Comparison of ENCODE assay signal across 31 mouse cellular contexts in the genomic region with DNA sequence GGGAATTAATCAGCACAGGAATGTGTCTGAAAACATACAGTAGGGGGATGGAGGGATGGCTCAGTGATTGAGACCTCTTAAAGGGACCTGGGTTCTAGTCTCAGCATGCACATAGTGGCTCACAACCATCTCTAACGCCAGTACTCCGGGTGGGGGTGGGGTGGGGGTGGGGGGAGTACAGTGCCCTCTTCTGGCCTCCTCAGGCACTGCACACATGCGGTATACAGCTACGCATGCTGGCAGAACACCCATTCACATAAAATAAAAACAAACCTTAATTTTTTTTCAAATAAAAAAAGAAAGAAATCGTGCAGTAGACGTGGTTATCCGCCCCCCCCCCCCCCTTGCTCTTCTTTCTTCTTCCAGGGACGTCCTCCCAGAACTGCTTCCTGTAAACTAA. TPM values are rescaled to one million over a fixed set of nuclear protein-coding genes. Genes with fewer than 3 reads are reported as not detected.
A peak's percentile ranks its signal among the peaks of the same experiment; 100 is the strongest.
DNase-seq lines count a peak whose midpoint lies in the region; ATAC-seq and TF ChIP-seq lines count a peak whose summit lies in the region.
"Had no signal": no experiment of that assay in that cellular context is flagged by ENCODE, and none has a peak within 500 bp of the region (broad histone marks: within the 10 kb centered on the region; RNA-seq: fewer than 3 reads in every experiment).

No protein-coding gene starts in this region.

- H3K4me2 ChIP-seq in liver, embryonic 12.5 days, result no peak overlapping the region
- H3K4me2 ChIP-seq: heart, embryonic 15.5 days; limb, embryonic 12.5 days; liver, embryonic 11.5 days; midbrain, embryonic 13.5 days; neural tube, embryonic 13.5 days had no signal

- 89% methylated on average over 8 of the region's 8 CpGs for WGBS in liver, adult 2 months
- 70% methylated on average over 8 of the region's 8 CpGs for WGBS in liver, embryonic 12.5 days (ENCODE audit: insufficient replicate concordance)

- no peak overlapping the region for H3K9ac ChIP-seq in liver, adult 2 months (ENCODE audit: low read depth, low read length)
- no peak overlapping the region for H3K9ac ChIP-seq in liver, embryonic 12.5 days
- peak overlapping the region; percentile 45; the same call in 1 of the 2 replicates for H3K9ac ChIP-seq in ES-Bruce4 (ENCODE audit: low read depth, poor library complexity, severe bottlenecking)
- H3K9ac ChIP-seq: heart, embryonic 15.5 days; limb, embryonic 12.5 days; liver, postnatal 0 days; midbrain, embryonic 13.5 days; neural tube, embryonic 13.5 days had no signal

- ATAC-seq in liver, embryonic 12.5 days, result no peak
- ATAC-seq: liver, postnatal 0 days had no signal

- no peaks in the 10 kb centered on the region for H3K27me3 ChIP-seq in liver, adult 2 months (ENCODE audit: control insufficient read depth, insufficient read depth, low read length)
- peaks cover 8% of the 10 kb centered on the region; the same call in 1 of the 2 replicates for H3K27me3 ChIP-seq in liver, embryonic 12.5 days (replicated peaks)
- H3K27me3 ChIP-seq in ES-Bruce4 (ENCODE audit: control insufficient read depth, insufficient read depth, low read length, poor library complexity, severe bottlenecking), result no peaks in the 10 kb centered on the region
- H3K27me3 ChIP-seq: heart, embryonic 15.5 days; midbrain, embryonic 13.5 days; neural tube, embryonic 13.5 days had no signal

- TF ChIP-seq CTCF in gastrocnemius, adult 2 months (IDR thresholded peaks at IDR 0.05), result peak; percentile 27; the same call in 1 of the 2 replicates
- 0 out of 2 replicates have a peak, but pooled peaks have one; percentile 4 for TF ChIP-seq CTCF in liver, adult 2 months (IDR thresholded peaks at IDR 0.05; ENCODE audit: low read depth, low read length)
- TF ChIP-seq CTCF in ES-Bruce4 (IDR thresholded peaks at IDR 0.05; ENCODE audit: low read depth, low read length), result peak; percentile 32

- no peak for TF ChIP-seq POLR2A in liver, adult 2 months (IDR thresholded peaks at IDR 0.05; ENCODE audit: extremely low read depth, insufficient read depth, low read length)
- TF ChIP-seq POLR2A in ES-Bruce4 (IDR thresholded peaks at IDR 0.05; ENCODE audit: insufficient read depth, low read length), result no peak

- no peak for TF ChIP-seq EP300 in ES-Bruce4 (IDR thresholded peaks at IDR 0.05; ENCODE audit: insufficient read depth, low read depth, low read length)

- H3K79me2 ChIP-seq in liver, adult 2 months (ENCODE audit: control insufficient read depth, insufficient read depth, low read length), result no peaks in the 10 kb centered on the region

- no peak for DNase-seq in gastrocnemius, adult 2 months
- DNase-seq in gastrocnemius, postnatal 36 days, result no peak
- DNase-seq in liver, adult 2 months (ENCODE audit: extremely low read depth, low read depth, low spot score), result no peak
- peak; percentile 55 for DNase-seq in ZHBTc4 (ENCODE audit: low read depth, low spot score)
- DNase-seq in urinary bladder, postnatal 36 days (ENCODE audit: low spot score in 2 of 2), result no peak
- DNase-seq: cerebellum, adult 11 months; cerebellum, adult 9-10 months; gastrocnemius, postnatal 25 days; kidney, adult 18-20 months; liver, postnatal 0 days; right cerebral cortex, postnatal 14 days; thymus, postnatal 25 days had no signal

- no peaks in the 10 kb centered on the region for H3K9me3 ChIP-seq in liver, embryonic 12.5 days (replicated peaks)
- H3K9me3 ChIP-seq in ES-Bruce4 (replicated peaks; ENCODE audit: control insufficient read depth, insufficient read depth, low read length, poor library complexity, severe bottlenecking), result no peaks in the 10 kb centered on the region
- H3K9me3 ChIP-seq: heart, embryonic 15.5 days; limb, embryonic 12.5 days; midbrain, embryonic 13.5 days; neural tube, embryonic 13.5 days had no signal

- no peak overlapping the region for H3K4me3 ChIP-seq in gastrocnemius, adult 2 months
- no peak overlapping the region for H3K4me3 ChIP-seq in liver, adult 2 months (ENCODE audit: insufficient read depth, low read depth, low read length)
- no peak overlapping the region for H3K4me3 ChIP-seq in liver, embryonic 12.5 days
- H3K4me3 ChIP-seq in ES-Bruce4 (ENCODE audit: low read depth, low read length), result no peak overlapping the region
- H3K4me3 ChIP-seq: erythroblast, embryonic 14.5 days; heart, embryonic 15.5 days; left cerebral cortex, adult 2 months; limb, embryonic 12.5 days; midbrain, embryonic 13.5 days; neural tube, embryonic 13.5 days had no signal

- no peaks in the 10 kb centered on the region for H3K4me1 ChIP-seq in liver, adult 2 months (ENCODE audit: control insufficient read depth, insufficient read depth, low read length)
- no peaks in the 10 kb centered on the region for H3K4me1 ChIP-seq in liver, embryonic 12.5 days
- peaks cover 5% of the 10 kb centered on the region for H3K4me1 ChIP-seq in ES-Bruce4 (ENCODE audit: control insufficient read depth, insufficient read depth, low read length)
- H3K4me1 ChIP-seq: heart, embryonic 15.5 days; midbrain, embryonic 13.5 days; neural tube, embryonic 13.5 days had no signal

- no peaks in the 10 kb centered on the region for H3K36me3 ChIP-seq in liver, adult 2 months (ENCODE audit: control insufficient read depth, insufficient read depth, low read length)
- no peaks in the 10 kb centered on the region for H3K36me3 ChIP-seq in liver, embryonic 12.5 days
- H3K36me3 ChIP-seq in ES-Bruce4 (ENCODE audit: control insufficient read depth, insufficient read depth, low read length, poor library complexity, severe bottlenecking), result no peaks in the 10 kb centered on the region
- H3K36me3 ChIP-seq: heart, embryonic 15.5 days; limb, embryonic 12.5 days; midbrain, embryonic 13.5 days; neural tube, embryonic 13.5 days had no signal

- intact Hi-C loops in gastrocnemius, adult 2 months (cut with DNase I), result no loop called here
- intact Hi-C loops in gastrocnemius, postnatal 36 days (cut with DNase I), result no loop called here

- H3K27ac ChIP-seq in gastrocnemius, adult 2 months, result no peak overlapping the region
- H3K27ac ChIP-seq in liver, adult 2 months (replicated peaks; ENCODE audit: insufficient read depth, low read depth, low read length), result no peak overlapping the region
- no peak overlapping the region for H3K27ac ChIP-seq in liver, embryonic 12.5 days
- H3K27ac ChIP-seq in ES-Bruce4 (ENCODE audit: insufficient read depth, low read length), result no peak overlapping the region
- H3K27ac ChIP-seq: heart, embryonic 15.5 days; left cerebral cortex, adult 2 months; limb, embryonic 12.5 days; macrophage; midbrain, embryonic 13.5 days; neural tube, embryonic 13.5 days had no signal

RNA-seq across cellular contexts. Expression of a gene that starts 17.6 kb away (rescaled TPM):
- 10 to 100 TPM; 24.3 to 35.4 TPM for total RNA-seq in gastrocnemius, adult 2 months (2021)
- total RNA-seq in gastrocnemius, postnatal 36 days (2021), result 10 to 100 TPM; 36.4 to 38.2 TPM
- 0.18 and 0.47 TPM in 2 replicates for total RNA-seq in liver, adult 2 months (2014; rRNA removed)
- polyA plus RNA-seq in liver, adult 2 months (2012; rRNA removed), result 0.31 TPM in 1 of 2 replicates, not detected in the other
- polyA plus RNA-seq in liver, embryonic 12.5 days (2016; fragmentation: Nextera tagmentation; extraction: Ambion mirVana), result 0.48 and 0.68 TPM in 2 replicates
- polyA plus RNA-seq in ES-Bruce4 (2011; ENCODE audit: insufficient read depth, insufficient read length, low read depth, missing spikeins), result 3.6 and 3.8 TPM in 2 replicates
- total RNA-seq: megakaryocyte-erythroid progenitor cell, adult 5-6 weeks had no signal
- polyA plus RNA-seq: erythroblast, embryonic 14.5 days; macrophage had no signal

RNA-seq across cellular contexts. Expression of a gene that starts 24.7 kb away (rescaled TPM):
- under 1 TPM in 1 of 2 experiments, not detected in 1; 0.99 TPM for total RNA-seq in gastrocnemius, adult 2 months (2021)
- total RNA-seq in gastrocnemius, postnatal 36 days (2021), result under 1 TPM in 1 of 2 experiments, not detected in 1; 0.79 TPM
- total RNA-seq in liver, adult 2 months (2014; rRNA removed), result not detected in 2 replicates
- not detected in 2 replicates for polyA plus RNA-seq in liver, adult 2 months (2012; rRNA removed)
- 2.1 and 3.1 TPM in 2 replicates for polyA plus RNA-seq in liver, embryonic 12.5 days (2016; fragmentation: Nextera tagmentation; extraction: Ambion mirVana)
- 81.4 and 87.4 TPM in 2 replicates for polyA plus RNA-seq in ES-Bruce4 (2011; ENCODE audit: insufficient read depth, insufficient read length, low read depth, missing spikeins)
- total RNA-seq: heart, postnatal 25 days; megakaryocyte-erythroid progenitor cell, adult 5-6 weeks had no signal
- polyA plus RNA-seq: erythroblast, embryonic 14.5 days; liver, postnatal 0 days; macrophage; small intestine, adult 2 months had no signal

RNA-seq across cellular contexts. Expression of a gene that starts 30.3 kb away (rescaled TPM):
- not detected for total RNA-seq in gastrocnemius, adult 2 months (2021)
- total RNA-seq in gastrocnemius, postnatal 36 days (2021), result not detected
- 0.07 TPM in 1 of 2 replicates, not detected in the other for total RNA-seq in liver, adult 2 months (2014; rRNA removed)
- not detected in 2 replicates for polyA plus RNA-seq in liver, adult 2 months (2012; rRNA removed)
- polyA plus RNA-seq in liver, embryonic 12.5 days (2016; fragmentation: Nextera tagmentation; extraction: Ambion mirVana), result 0.05 TPM in 1 of 2 replicates, not detected in the other
- 0.55 TPM in 1 of 2 replicates, not detected in the other for polyA plus RNA-seq in ES-Bruce4 (2011; ENCODE audit: insufficient read depth, insufficient read length, low read depth, missing spikeins)
- total RNA-seq: adrenal gland, postnatal 14 days; gastrocnemius, postnatal 25 days; heart, postnatal 25 days; layer of hippocampus, postnatal 14 days; left cerebral cortex, adult 2 months; left cerebral cortex, postnatal 25 days; megakaryocyte-erythroid progenitor cell, adult 5-6 weeks had no signal
- polyA plus RNA-seq: erythroblast, embryonic 14.5 days; forebrain, embryonic 11.5 days; heart, embryonic 15.5 days; hindbrain, embryonic 11.5 days; liver, postnatal 0 days; stomach, embryonic 14.5 days had no signal

Comparison
In these comparisons a context has a peak if more than half of its experiments do, and no peak if none do; other contexts are left out.
1. RNA of a gene that starts 17.6 kb away (total RNA-seq): 36.4 to 38.2 TPM in gastrocnemius, postnatal 36 days and 24.3 to 35.4 TPM in gastrocnemius, adult 2 months; 0.18 to 0.47 TPM in liver, adult 2 months; every median in the first group is over 10 times any median in the second.
2. Peak in every context shown above with its lines, with median percentiles within 50 percentile points of each other: CTCF ChIP-seq.